Mouse (Mus musculus) forebrain, embryonic 16.5 days (tissue): ENCODE measurements around the gene Pgghg. TPM values are rescaled to one million over a fixed set of nuclear protein-coding genes. Genes with fewer than 3 reads are reported as not detected.
"Not testable (repeated sequence)": the region's sequence is repeated elsewhere in the genome, so short reads cannot be mapped to it uniquely, and the experiment has no call there.

Experiments used
- ATAC-seq: fragments of 200-750 bp; cut with Nextera tagmentation; 2 replicates; pipeline ENCODE4 v1.8.0; 2017; ENCODE audit warnings: mild to moderate bottlenecking, moderate library complexity
- H3K27ac ChIP-seq: fragments of 300-500 bp; sonication (generic); 2 replicates; pipeline ENCODE4 v1.5.1; 2014; ENCODE audit warnings: low read length, control low read depth
- H3K27me3 ChIP-seq: fragments of 300-500 bp; sonication (generic); replicated peaks from 2 replicates; pipeline ENCODE4 v1.6.1; 2014; ENCODE audit warnings: low read length; ENCODE audit not compliant: control insufficient read depth, insufficient read depth
- H3K36me3 ChIP-seq: fragments of 300-500 bp; sonication (generic); 2 replicates; pipeline ENCODE4 v1.6.1; 2014; ENCODE audit not compliant: control insufficient read depth, insufficient read depth
- H3K4me1 ChIP-seq: fragments of 300-500 bp; sonication (generic); replicated peaks from 2 replicates; pipeline ENCODE4 v1.6.1; 2014; ENCODE audit warnings: low read length; ENCODE audit not compliant: control insufficient read depth, insufficient read depth
- H3K4me2 ChIP-seq: fragments of 300-500 bp; sonication (generic); 2 replicates; pipeline ENCODE4 v1.6.1; 2014; ENCODE audit warnings: mild to moderate bottlenecking, low read length, control low read depth
- H3K4me3 ChIP-seq: fragments of 300-500 bp; sonication (generic); replicated peaks from 2 replicates; pipeline ENCODE4 v1.5.1; 2014; ENCODE audit warnings: mild to moderate bottlenecking, low read length, control low read depth
- H3K9ac ChIP-seq: fragments of 300-500 bp; sonication (generic); replicated peaks from 2 replicates; pipeline ENCODE4 v1.6.1; 2014; ENCODE audit warnings: low read depth, low read length, control low read depth
- H3K9me3 ChIP-seq: fragments of 300-500 bp; sonication (generic); 2 replicates; pipeline ENCODE4 v1.6.1; 2016; ENCODE audit warnings: low read length; ENCODE audit not compliant: control insufficient read depth
- WGBS: fragments of 180-500 bp; shearing (Covaris S2); extraction: QIAGEN DNeasy Blood & Tissue Kit; methylation state at CpG from one replicate; pipeline ENCODE4 v1.1.7; 2014; 5-methylcytosine and 5-hydroxymethylcytosine counted together
- polyA plus RNA-seq: library from polyadenylated mRNA; unstranded; fragments of >200 nt; fragmentation: Nextera tagmentation; extraction: Ambion mirVana; gene quantifications from 2 replicates; pipeline ENCODE4 v1.2.1, GENCODE M21; 2015

Pgghg gene
- polyA plus RNA-seq, 1 experiment from 2014 or later = 8.9 TPM

DNA sequence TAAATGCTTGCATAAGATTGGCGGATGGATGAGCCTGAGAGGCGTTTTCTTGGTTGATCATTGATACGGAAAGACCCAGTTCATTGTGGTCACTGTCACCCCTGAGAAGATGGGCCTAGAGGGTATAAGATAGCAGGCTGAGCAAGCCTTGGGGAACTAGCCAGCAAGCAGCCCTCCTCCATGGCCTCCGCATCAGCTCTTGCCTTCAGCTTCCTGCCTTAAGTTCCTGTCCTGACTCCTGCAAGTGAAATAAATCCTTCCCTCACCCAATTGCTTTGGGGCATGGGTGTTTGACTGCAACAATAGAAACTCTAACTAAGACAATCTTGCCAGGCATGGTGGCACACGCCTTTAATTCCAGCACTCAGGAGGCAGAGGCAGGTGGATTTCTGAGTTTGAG lies 18.8 kb downstream of the Pgghg start:
- peaks cover 2% of the 10 kb centered on the region; the same call in 1 of the 2 replicates for H3K27me3 ChIP-seq
- no peak overlapping the region for H3K4me3 ChIP-seq
- no peak overlapping the region for H3K27ac ChIP-seq
- ATAC-seq = no peak
- no peaks in the 10 kb centered on the region for H3K36me3 ChIP-seq
- 38% methylated on average over 5 of the region's 5 CpGs for WGBS
- no peaks in the 10 kb centered on the region for H3K9me3 ChIP-seq
- no peak overlapping the region for H3K4me2 ChIP-seq
- peaks cover 7% of the 10 kb centered on the region for H3K4me1 ChIP-seq
- H3K9ac ChIP-seq = no peak overlapping the region

GRCm38 (mm10) chr7:140961416-140961815 lies 20.2 kb downstream of the Pgghg start:
- WGBS = 57% methylated on average over 2 of the region's 2 CpGs

DNA sequence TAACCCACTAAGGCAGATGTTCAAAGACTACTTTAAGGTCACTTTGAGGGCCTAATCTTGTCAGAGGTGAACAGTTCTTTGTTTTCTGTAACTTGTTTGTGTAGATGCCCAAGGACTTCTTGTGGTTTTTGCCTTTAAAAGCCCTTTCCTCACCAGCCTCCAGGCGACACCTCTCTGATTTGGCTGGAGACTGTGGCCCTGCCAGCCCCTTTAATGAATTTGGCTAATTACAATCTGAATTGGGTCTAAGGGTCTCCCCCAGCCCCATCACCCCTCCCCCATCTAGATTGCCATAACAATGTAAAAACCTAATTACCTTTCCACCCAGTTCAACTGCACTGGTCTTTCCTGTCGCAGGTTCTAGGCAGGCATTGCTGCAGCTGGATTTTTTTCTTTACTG lies 21.5 kb downstream of the Pgghg start:
- Histone ChIP-seq H3K4me3 (no peak overlapping the region), H3K4me1 (peaks cover 2% of the 10 kb centered on the region; the same call in 1 of the 2 replicates), H3K4me2 (no peak overlapping the region), H3K27me3 (peaks cover 2% of the 10 kb centered on the region; the same call in 1 of the 2 replicates), H3K27ac (no peak overlapping the region), H3K36me3 (no peaks in the 10 kb centered on the region), H3K9ac (no peak overlapping the region), H3K9me3 (no peaks in the 10 kb centered on the region)
- 20% methylated on average over 2 of the region's 2 CpGs for WGBS
- no peak for ATAC-seq

More at GRCm38 (mm10) chr7:140961416-140961815, 20.2 kb downstream of the Pgghg start:
- Histone ChIP-seq H3K27me3 (peaks cover 2% of the 10 kb centered on the region; the same call in 1 of the 2 replicates), H3K9ac (no peak overlapping the region), H3K4me2 (no peak overlapping the region), H3K36me3 (no peaks in the 10 kb centered on the region), H3K4me3 (no peak overlapping the region), H3K9me3 (no peaks in the 10 kb centered on the region), H3K27ac (no peak overlapping the region), H3K4me1 (peaks cover 2% of the 10 kb centered on the region; the same call in 1 of the 2 replicates)
- no peak for ATAC-seq

- H3K4me3 ChIP-seq = no peak within 1 kb of the TSS
- WGBS = 84% methylated on average over 4 of the region's 4 CpGs
- no peak within 1 kb of the TSS for H3K9ac ChIP-seq
- H3K36me3 ChIP-seq = no peaks in the 10 kb centered on the region
- no peak within 1 kb of the TSS for H3K4me2 ChIP-seq
- no peak for ATAC-seq
- H3K27me3 ChIP-seq = no peaks in the 10 kb centered on the region; the same call in 1 of the 2 replicates
- H3K4me1 ChIP-seq = no peaks in the 10 kb centered on the region
- no peak within 1 kb of the TSS for H3K27ac ChIP-seq
- H3K9me3 ChIP-seq = no peaks in the 10 kb centered on the region
Measured at GRCm38 (mm10) chr7:140966921-140967320, 25.7 kb downstream of the Pgghg start, which contains the start of gene Ifitm1. Gene Ifitm1 (plus strand): TSS chr7:140967221.

DNA sequence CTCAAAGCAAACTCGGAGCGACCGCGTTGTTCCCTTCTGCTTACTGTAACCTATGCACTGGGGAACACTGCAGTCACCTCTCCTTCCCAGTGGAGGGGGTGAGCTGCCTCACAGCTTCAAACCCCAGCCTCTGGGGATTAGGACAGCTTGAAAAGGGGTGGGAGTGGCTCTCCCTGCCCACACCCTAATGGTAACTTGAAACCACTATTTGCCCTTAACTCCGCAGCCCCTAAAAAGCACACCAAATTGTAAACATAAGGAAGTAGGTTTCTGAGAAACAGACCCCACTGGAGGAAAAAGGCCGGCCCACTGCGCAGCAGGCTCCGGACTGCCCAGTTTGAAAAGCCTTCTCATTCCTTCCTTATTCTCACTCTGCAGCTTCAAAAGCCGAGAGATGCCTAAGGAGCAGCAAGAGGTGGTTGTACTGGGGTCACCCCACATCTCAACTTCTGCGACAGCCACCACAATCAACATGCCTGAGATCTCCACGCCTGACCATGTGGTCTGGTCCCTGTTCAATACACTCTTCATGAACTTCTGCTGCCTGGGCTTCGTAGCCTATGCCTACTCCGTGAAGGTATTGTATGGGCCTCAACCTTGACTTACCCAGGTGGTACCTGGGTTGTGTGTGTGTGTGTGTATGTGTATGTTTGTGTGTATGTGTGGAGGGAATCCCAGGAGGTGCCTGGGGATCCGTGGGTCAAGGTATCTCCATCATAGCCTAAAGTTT lies 26.8 kb downstream of the Pgghg start:
- H3K4me3 ChIP-seq = no peak overlapping the region
- 11% methylated on average over 14 of the region's 14 CpGs for WGBS
- ATAC-seq = no peak
- no peaks in the 10 kb centered on the region for H3K36me3 ChIP-seq
- no peaks in the 10 kb centered on the region for H3K9me3 ChIP-seq
- no peak overlapping the region for H3K9ac ChIP-seq
- no peaks in the 10 kb centered on the region; the same call in 1 of the 2 replicates for H3K27me3 ChIP-seq
- H3K4me1 ChIP-seq = no peaks in the 10 kb centered on the region
- H3K4me2 ChIP-seq = no peak overlapping the region
- H3K27ac ChIP-seq = no peak overlapping the region

DNA sequence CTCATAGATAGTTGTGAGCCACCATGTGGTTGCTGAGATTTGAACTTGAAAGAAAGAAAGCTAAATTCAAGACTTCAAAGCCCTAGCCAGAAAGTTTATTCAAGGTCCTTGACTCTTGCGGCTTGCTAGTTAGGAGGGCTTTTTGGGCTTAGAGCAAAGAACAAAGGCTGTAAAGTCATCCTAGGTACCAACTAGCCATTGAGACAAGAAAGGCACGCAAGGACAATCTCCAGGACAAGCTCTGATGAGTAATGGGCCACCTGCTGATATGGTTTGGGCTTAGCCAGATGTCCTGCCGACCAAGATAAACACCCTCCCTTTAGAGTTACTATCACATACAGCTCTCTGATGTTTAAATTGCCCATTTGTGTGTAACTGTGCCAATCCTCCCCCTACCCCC lies 27.5 kb downstream of the Pgghg start:
- not testable (repeated sequence) for H3K9ac ChIP-seq, ATAC-seq, H3K4me1 ChIP-seq, H3K4me2 ChIP-seq, H3K27ac ChIP-seq, H3K4me3 ChIP-seq, H3K9me3 ChIP-seq, H3K27me3 ChIP-seq, H3K36me3 ChIP-seq
- WGBS = 25% methylated on average over 3 of the region's 3 CpGs

GRCm38 (mm10) chr7:140970931-140971330 lies 29.7 kb downstream of the Pgghg start:
- H3K4me2 ChIP-seq = no peak overlapping the region
- H3K9ac ChIP-seq = no peak overlapping the region
- WGBS = 54% methylated on average over 7 of the region's 7 CpGs
- H3K4me3 ChIP-seq = no peak overlapping the region
- no peak for ATAC-seq
- H3K9me3 ChIP-seq = no peaks in the 10 kb centered on the region
- no peaks in the 10 kb centered on the region for H3K4me1 ChIP-seq
- no peaks in the 10 kb centered on the region for H3K27me3 ChIP-seq
- H3K27ac ChIP-seq = no peak overlapping the region
- no peaks in the 10 kb centered on the region for H3K36me3 ChIP-seq

GRCm38 (mm10) chr7:140971479-140972171 lies 30.4 kb downstream of the Pgghg start:
- Histone ChIP-seq H3K27me3 (no peaks in the 10 kb centered on the region), H3K9me3 (no peaks in the 10 kb centered on the region), H3K27ac (no peak overlapping the region), H3K4me3 (no peak overlapping the region), H3K4me2 (no peak overlapping the region), H3K4me1 (no peaks in the 10 kb centered on the region), H3K9ac (no peak overlapping the region), H3K36me3 (no peaks in the 10 kb centered on the region)
- WGBS = 84% methylated on average over 8 of the region's 8 CpGs
- no peak for ATAC-seq

DNA sequence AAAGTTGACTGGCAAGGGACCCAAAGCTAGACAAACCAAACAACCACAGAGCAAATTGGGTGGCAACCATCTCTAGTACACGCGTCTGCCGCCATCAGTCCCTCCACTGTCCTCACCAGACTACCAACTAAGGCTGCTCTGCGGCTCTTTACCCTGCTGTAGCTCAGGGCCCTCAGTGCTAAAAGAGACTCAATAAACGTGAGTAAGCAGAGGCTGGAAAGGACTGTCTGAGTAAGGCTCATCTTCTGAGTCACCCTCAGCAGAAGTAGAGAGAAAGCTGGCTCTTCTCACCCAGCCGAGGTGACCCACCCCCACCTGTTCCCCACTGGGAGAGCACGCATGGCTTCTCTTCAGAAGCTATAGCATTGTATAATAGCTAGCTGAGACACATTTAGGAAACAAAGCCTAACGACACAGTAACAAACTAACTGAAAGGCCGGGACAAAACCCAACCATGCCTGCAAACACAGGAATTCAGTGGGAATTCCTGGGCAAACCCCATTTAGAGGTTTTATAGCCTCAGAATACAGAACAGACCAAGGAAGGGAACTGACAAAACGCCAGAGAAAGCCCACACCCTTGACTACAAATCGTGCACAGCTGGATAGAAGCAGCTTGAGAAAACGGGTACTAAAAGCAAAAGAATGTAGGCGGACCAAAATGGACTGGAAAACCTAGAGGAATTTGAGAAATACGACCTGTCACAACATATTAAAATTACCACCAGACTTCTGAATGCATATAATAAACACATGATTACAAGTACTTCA lies 32.4 kb downstream of the Pgghg start:
- no peaks in the 10 kb centered on the region for H3K27me3 ChIP-seq
- no peak for ATAC-seq
- no peak overlapping the region for H3K4me2 ChIP-seq
- 17% methylated on average over 14 of the region's 14 CpGs for WGBS
- H3K36me3 ChIP-seq = no peaks in the 10 kb centered on the region
- H3K4me1 ChIP-seq = no peaks in the 10 kb centered on the region
- H3K27ac ChIP-seq = no peak overlapping the region
- no peaks in the 10 kb centered on the region for H3K9me3 ChIP-seq
- H3K4me3 ChIP-seq = no peak overlapping the region
- no peak overlapping the region for H3K9ac ChIP-seq
